Mouse (Mus musculus) adrenal gland, adult 2 months (tissue): Measurements from ENCODE around the gene Gm21789. TPM values are rescaled to one million over a fixed set of nuclear protein-coding genes. Genes with fewer than 3 reads are reported as not detected.
"Not testable (repeated sequence)": the region's sequence is repeated elsewhere in the genome, so short reads cannot be mapped to it uniquely, and the experiment has no call there.

Experiments
- DNase-seq: peaks from one replicate; pipeline ENCODE4 v3.0.0; 2021
- long read RNA-seq: library from polyadenylated mRNA; stranded (forward); transcript quantifications from one replicate; pipeline ENCODE4 v2.0.0, GENCODE M21; 2021
- polyA plus RNA-seq: library from polyadenylated mRNA; depleted of rRNA; stranded (reverse); fragments of >200 nt; gene quantifications from 2 replicates; pipeline ENCODE4 v1.2.3, GENCODE M21; 2012; rRNA removed
- total RNA-seq, 2 experiments: library from RNA; stranded (reverse); gene quantifications; 2 replicates each; pipeline ENCODE4 v1.2.3; 2021

The Gm21789 gene
- total RNA-seq (not detected), polyA plus RNA-seq (not detected in 2 replicates)
- long read RNA-seq, result 0 reads

DNA sequence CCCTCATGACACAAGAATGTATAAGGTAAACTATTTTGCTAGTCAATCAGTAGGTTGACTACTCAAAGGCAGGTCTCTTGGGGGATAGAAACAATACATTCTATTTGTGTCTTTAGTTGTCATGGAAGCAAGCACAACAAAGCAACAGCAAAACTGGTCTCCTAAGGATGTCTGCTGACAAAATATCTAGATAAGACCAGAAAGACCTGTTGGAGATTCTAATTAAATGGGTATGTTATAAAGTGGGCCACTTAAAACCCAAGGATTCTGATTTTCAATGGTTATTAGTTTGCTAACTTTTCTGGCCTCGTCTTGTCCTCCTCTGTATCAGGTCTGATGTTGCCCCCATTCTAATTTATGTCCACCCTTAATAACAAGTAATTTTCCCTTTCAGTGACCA, at the start of gene Gm21789:
Gene Gm21789, plus strand, starts transcription at position 301 of the 400 bp plus-strand sequence.
- DNase-seq, result not testable (repeated sequence)

DNA sequence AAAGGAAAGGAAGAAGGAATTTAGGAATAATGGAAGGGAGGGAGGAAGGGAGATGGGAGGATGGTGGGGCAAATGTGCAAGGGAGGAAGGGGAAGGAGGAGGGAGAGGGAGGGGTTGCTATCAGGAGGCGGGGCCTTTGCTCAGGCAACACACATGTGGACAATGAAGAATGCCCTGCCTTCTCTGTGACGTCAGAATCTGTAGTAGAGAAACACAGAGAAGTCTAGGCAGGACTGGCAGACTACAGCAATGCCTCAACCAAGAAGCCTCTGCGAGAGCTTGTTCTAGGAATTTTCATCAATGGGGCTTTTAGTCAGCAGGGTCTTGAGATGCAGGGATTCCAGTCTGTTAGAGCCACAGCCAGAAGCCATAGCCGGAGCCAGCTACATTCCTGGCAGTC, 47.2 kb upstream of the Gm21789 start, which contains the start of gene Btbd35f30:
Gene Btbd35f30, plus strand, starts transcription at position 301 of the 400 bp plus-strand sequence.
- DNase-seq, result not testable (repeated sequence)

DNA sequence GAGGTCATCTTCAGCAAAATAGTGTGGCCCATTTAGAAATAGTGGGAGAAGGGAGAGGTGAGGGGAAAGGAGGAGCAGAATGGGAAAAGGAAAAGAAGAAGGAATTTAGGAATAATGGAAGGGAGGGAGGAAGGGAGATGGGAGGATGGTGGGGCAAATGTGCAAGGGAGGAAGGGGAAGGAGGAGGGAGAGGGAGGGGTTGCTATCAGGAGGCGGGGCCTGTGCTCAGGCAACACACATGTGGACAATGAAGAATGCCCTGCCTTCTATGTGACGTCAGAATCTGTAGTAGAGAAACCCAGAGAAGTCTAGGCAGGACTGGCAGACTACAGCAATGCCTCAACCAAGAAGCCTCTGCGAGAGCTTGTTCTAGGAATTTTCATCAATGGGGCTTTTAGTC, 32.0 kb downstream of the Gm21789 start, which contains the start of gene Btbd35f5:
Gene Btbd35f5, plus strand, starts transcription at position 301 of the 400 bp plus-strand sequence.
- not testable (repeated sequence) for DNase-seq

Other genes with a start within 250 kb of the Gm21789 start
- gene Btbd35f21, start 215.7 kb upstream of the Gm21789 start, total RNA-seq, result not detected
- not detected in 2 replicates for gene Btbd35f21, start 215.7 kb upstream of the Gm21789 start, polyA plus RNA-seq
- gene Btbd35f30, start 47.1 kb upstream of the Gm21789 start, total RNA-seq, result not detected
- gene Btbd35f30, start 47.1 kb upstream of the Gm21789 start, polyA plus RNA-seq, result not detected in 2 replicates
- not detected for gene Btbd35f5, start 32.1 kb downstream of the Gm21789 start, total RNA-seq
- not detected in 2 replicates for gene Btbd35f5, start 32.1 kb downstream of the Gm21789 start, polyA plus RNA-seq